Mouse (Mus musculus) brain, embryonic 18.5 days (tissue): ENCODE results near the gene Ddx42.
A peak's percentile ranks its signal among the peaks of the same experiment; 100 is the strongest.
"Not testable (repeated sequence)": the region's sequence is repeated elsewhere in the genome, so short reads cannot be mapped to it uniquely, and the experiment has no call there.

Experiments
- DNase-seq: peaks from one replicate; pipeline ENCODE4 v3.0.0-alpha.2; 2012; ENCODE audit warnings: low read depth, low spot score

Ddx42 gene

GRCm38 (mm10) chr11:106216730-106217490 lies at the start of gene Ddx42:
Ddx42 (plus strand) TSS chr11:106216926.
- peak; percentile 97 for DNase-seq

- DNase-seq = no peak
These were observed 49.3 kb upstream of the Ddx42 start for GRCm38 (mm10) chr11:106167435-106167834.

GRCm38 (mm10) chr11:106170807-106171206 lies 45.9 kb upstream of the Ddx42 start:
- no peak for DNase-seq

GRCm38 (mm10) chr11:106173228-106173627 lies 43.5 kb upstream of the Ddx42 start:
- no peak for DNase-seq

- DNase-seq = no peak
These were observed 42.4 kb upstream of the Ddx42 start for GRCm38 (mm10) chr11:106174372-106174771.

- no peak for DNase-seq
These were observed 41.6 kb upstream of the Ddx42 start for GRCm38 (mm10) chr11:106175081-106175480.

GRCm38 (mm10) chr11:106176372-106176771 lies 40.4 kb upstream of the Ddx42 start:
- no peak for DNase-seq

GRCm38 (mm10) chr11:106178036-106178782 lies 38.5 kb upstream of the Ddx42 start:
- no peak for DNase-seq

- no peak for DNase-seq
These were observed 36.8 kb upstream of the Ddx42 start for GRCm38 (mm10) chr11:106179711-106180448.

GRCm38 (mm10) chr11:106180449-106180801 lies 36.3 kb upstream of the Ddx42 start:
- DNase-seq = no peak

GRCm38 (mm10) chr11:106187326-106187725 lies 29.4 kb upstream of the Ddx42 start:
- no peak for DNase-seq

- no peak for DNase-seq
These were observed 25.0 kb upstream of the Ddx42 start for GRCm38 (mm10) chr11:106191716-106192115.

GRCm38 (mm10) chr11:106192241-106192640 lies 24.5 kb upstream of the Ddx42 start:
- no peak for DNase-seq

GRCm38 (mm10) chr11:106192657-106193370 lies 23.9 kb upstream of the Ddx42 start:
- DNase-seq = peak; percentile 10

- DNase-seq = peak; percentile 96
These were observed 23.2 kb upstream of the Ddx42 start for GRCm38 (mm10) chr11:106193371-106194154.

- no peak for DNase-seq
These were observed 22.6 kb upstream of the Ddx42 start for GRCm38 (mm10) chr11:106194155-106194541.

- DNase-seq = no peak
These were observed 21.8 kb upstream of the Ddx42 start for GRCm38 (mm10) chr11:106194891-106195290.

GRCm38 (mm10) chr11:106195341-106195740 lies 21.4 kb upstream of the Ddx42 start:
- no peak for DNase-seq

- no peak for DNase-seq
These were observed 18.4 kb upstream of the Ddx42 start for GRCm38 (mm10) chr11:106198277-106198676.

- not testable (repeated sequence) for DNase-seq
These were observed 16.7 kb upstream of the Ddx42 start for GRCm38 (mm10) chr11:106199997-106200396.

- DNase-seq = no peak
These were observed 16.0 kb upstream of the Ddx42 start for GRCm38 (mm10) chr11:106200756-106201155.
